Comparison of ENCODE assay signal across 11 mouse cellular contexts in the genomic region with DNA sequence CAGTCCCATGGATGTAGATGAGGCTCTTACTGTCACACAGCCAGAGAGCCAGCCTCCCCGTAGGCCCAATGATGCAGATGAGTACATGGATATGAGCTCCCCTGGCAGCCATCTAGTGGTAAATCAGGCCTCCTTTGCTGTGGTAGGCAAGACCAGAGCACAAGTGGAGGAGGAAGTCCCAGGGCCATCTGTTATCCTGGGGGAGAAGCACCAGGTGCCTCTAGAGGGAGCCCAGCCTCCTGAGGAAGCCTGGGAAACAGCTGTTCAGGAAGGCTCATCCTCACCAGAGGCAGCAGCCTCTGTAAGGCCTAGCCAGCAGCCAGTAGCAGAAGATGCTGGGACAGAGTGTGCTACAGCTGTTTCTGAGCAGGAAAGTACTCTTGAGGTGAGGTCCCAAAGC. TPM values are rescaled to one million over a fixed set of nuclear protein-coding genes. Genes with fewer than 3 reads are reported as not detected.
DNase-seq lines count a peak whose midpoint lies in the region; ATAC-seq lines count a peak whose summit lies in the region.
"Had no signal": no experiment of that assay in that cellular context is flagged by ENCODE, and none has a peak within 500 bp of the region (broad histone marks: within the 10 kb centered on the region; RNA-seq: fewer than 3 reads in every experiment).

No protein-coding gene starts in this region.

- peak; percentile 40; the same call in 1 of the 2 replicates for ATAC-seq in intestine, embryonic 16.5 days
- ATAC-seq in inflammation-experienced regulatory T-cells, adult 6 months: no peak

- no peak overlapping the region for H3K9ac ChIP-seq in intestine, embryonic 16.5 days (ENCODE audit: low read depth, low read length)
- H3K9ac ChIP-seq: embryonic facial prominence, embryonic 12.5 days; neural tube, embryonic 12.5 days had no signal

- H3K4me2 ChIP-seq in intestine, embryonic 16.5 days (ENCODE audit: low read depth, low read length): no peak overlapping the region
- H3K4me2 ChIP-seq: embryonic facial prominence, embryonic 12.5 days; neural tube, embryonic 12.5 days had no signal

- no peaks in the 10 kb centered on the region for H3K9me3 ChIP-seq in intestine, embryonic 16.5 days (ENCODE audit: control insufficient read depth, low read length)
- H3K9me3 ChIP-seq: embryonic facial prominence, embryonic 12.5 days; neural tube, embryonic 12.5 days had no signal

- no peaks in the 10 kb centered on the region for H3K27me3 ChIP-seq in intestine, embryonic 16.5 days (replicated peaks; ENCODE audit: control insufficient read depth, insufficient read depth, low read length)
- H3K27me3 ChIP-seq: embryonic facial prominence, embryonic 12.5 days; neural tube, embryonic 12.5 days had no signal

- DNase-seq in adrenal gland, adult (ENCODE audit: inconsistent age in 2 of 2, low spot score in 1 of 2): peak; percentile 40 to 60
- no peak for DNase-seq in adrenal gland, postnatal 4 days (ENCODE audit: low spot score in 2 of 2)
- peak; percentile 62 for DNase-seq in layer of hippocampus, adult 9-11 months
- DNase-seq in layer of hippocampus, adult 8-10 months (ENCODE audit: low spot score in 2 of 2): no peak
- peak; percentile 69 for DNase-seq in 416B (ENCODE audit: low read depth)
- no peak for DNase-seq in layer of hippocampus, postnatal 36 days
- DNase-seq: thymus, postnatal 14 days had no signal

- H3K36me3 ChIP-seq in intestine, embryonic 16.5 days (ENCODE audit: control insufficient read depth, insufficient read depth, low read length): peaks cover 23% of the 10 kb centered on the region

- no peak overlapping the region for H3K27ac ChIP-seq in intestine, embryonic 16.5 days (ENCODE audit: low read length)
- H3K27ac ChIP-seq: neural tube, embryonic 12.5 days had no signal

- 54% methylated on average over 1 of the region's 1 CpGs for WGBS in intestine, embryonic 16.5 days

- no peaks in the 10 kb centered on the region for H3K4me1 ChIP-seq in intestine, embryonic 16.5 days (ENCODE audit: control insufficient read depth, insufficient read depth, low read length)
- H3K4me1 ChIP-seq: embryonic facial prominence, embryonic 12.5 days; neural tube, embryonic 12.5 days had no signal

- no peak overlapping the region for H3K4me3 ChIP-seq in intestine, embryonic 16.5 days (ENCODE audit: low read length)
- H3K4me3 ChIP-seq: embryonic facial prominence, embryonic 12.5 days; neural tube, embryonic 12.5 days had no signal

RNA-seq across cellular contexts. Expression of a gene that starts 6.8 kb away (rescaled TPM):
- 10 to 100 TPM; 28.2 to 35.6 TPM for total RNA-seq in adrenal gland, postnatal 4 days (2021)
- total RNA-seq in layer of hippocampus, adult 8-10 months (2022): 10 to 100 TPM; 16.9 to 20.1 (median 18.3) TPM
- polyA plus RNA-seq in intestine, embryonic 16.5 days (2015; fragmentation: Nextera tagmentation; extraction: Ambion mirVana): 10.0 and 11.8 TPM in 2 replicates
- 10 to 100 TPM in 1 of 3 experiments, 1 to 10 TPM in 2; 6.1 to 10.7 (median 7.1) TPM for polyA plus RNA-seq in inflammation-experienced regulatory T-cells, adult 6 months (2017; shearing (Covaris generic))
- 10 to 100 TPM; 13.1 to 19.5 TPM for total RNA-seq in layer of hippocampus, postnatal 36 days (2021)

RNA-seq across cellular contexts. Expression of a gene that starts 10.0 kb away (rescaled TPM):
- 100 to 1,000 TPM; 553 to 648 TPM for total RNA-seq in adrenal gland, postnatal 4 days (2021)
- total RNA-seq in layer of hippocampus, adult 8-10 months (2022): 100 to 1,000 TPM; 339 to 357 (median 343) TPM
- 559 and 622 TPM in 2 replicates for polyA plus RNA-seq in intestine, embryonic 16.5 days (2015; fragmentation: Nextera tagmentation; extraction: Ambion mirVana)
- polyA plus RNA-seq in inflammation-experienced regulatory T-cells, adult 6 months (2017; shearing (Covaris generic)): 100 to 1,000 TPM; 404 to 882 (median 514) TPM
- total RNA-seq in layer of hippocampus, postnatal 36 days (2021): 100 to 1,000 TPM; 360 to 381 TPM

RNA-seq across cellular contexts. Expression of a gene that starts 13.0 kb away (rescaled TPM):
- 10 to 100 TPM; 25.8 to 27.1 TPM for total RNA-seq in adrenal gland, postnatal 4 days (2021)
- 1 to 10 TPM; 1.8 to 3.7 (median 1.9) TPM for total RNA-seq in layer of hippocampus, adult 8-10 months (2022)
- polyA plus RNA-seq in intestine, embryonic 16.5 days (2015; fragmentation: Nextera tagmentation; extraction: Ambion mirVana): 47.7 and 51.7 TPM in 2 replicates
- 10 to 100 TPM; 25.4 to 64.8 (median 27.4) TPM for polyA plus RNA-seq in inflammation-experienced regulatory T-cells, adult 6 months (2017; shearing (Covaris generic))
- total RNA-seq in layer of hippocampus, postnatal 36 days (2021): 1 to 10 TPM; 1.5 to 2.2 TPM

RNA-seq across cellular contexts. Expression of a gene that starts 17.3 kb away (rescaled TPM):
- 10 to 100 TPM; 40.7 to 46.6 TPM for total RNA-seq in adrenal gland, postnatal 4 days (2021)
- 10 to 100 TPM in 2 of 4 experiments, 1 to 10 TPM in 2; 6.5 to 19.5 (median 12.8) TPM for total RNA-seq in layer of hippocampus, adult 8-10 months (2022)
- polyA plus RNA-seq in intestine, embryonic 16.5 days (2015; fragmentation: Nextera tagmentation; extraction: Ambion mirVana): 19.3 and 19.4 TPM in 2 replicates
- 100 to 1,000 TPM; 194 to 273 (median 213) TPM for polyA plus RNA-seq in inflammation-experienced regulatory T-cells, adult 6 months (2017; shearing (Covaris generic))
- 1 to 10 TPM; 7.4 to 9.5 TPM for total RNA-seq in layer of hippocampus, postnatal 36 days (2021)

RNA-seq across cellular contexts. Expression of a gene that starts 25.1 kb away (rescaled TPM):
- 10 to 100 TPM; 70.9 to 72.5 TPM for total RNA-seq in adrenal gland, postnatal 4 days (2021)
- total RNA-seq in layer of hippocampus, adult 8-10 months (2022): 100 to 1,000 TPM; 124 to 142 (median 137) TPM
- polyA plus RNA-seq in intestine, embryonic 16.5 days (2015; fragmentation: Nextera tagmentation; extraction: Ambion mirVana): 56.9 and 58.5 TPM in 2 replicates
- polyA plus RNA-seq in inflammation-experienced regulatory T-cells, adult 6 months (2017; shearing (Covaris generic)): 10 to 100 TPM; 20.5 to 31.1 (median 28.1) TPM
- 100 to 1,000 TPM; 124 to 132 TPM for total RNA-seq in layer of hippocampus, postnatal 36 days (2021)

Comparison
In these comparisons a context has a peak if more than half of its experiments do, and no peak if none do; other contexts are left out.
1. DNase-seq: peak in adrenal gland, adult (2 of 2), layer of hippocampus, adult 9-11 months (single experiment) and 416B (single experiment); none in adrenal gland, postnatal 4 days (0 of 2), layer of hippocampus, adult 8-10 months (0 of 2) and layer of hippocampus, postnatal 36 days (0 of 2).
2. RNA of a gene that starts 13.0 kb away (total RNA-seq): 25.8 to 27.1 TPM in adrenal gland, postnatal 4 days; 1.5 to 2.2 TPM in layer of hippocampus, postnatal 36 days and 1.8 to 3.7 TPM in layer of hippocampus, adult 8-10 months; every median in the first group is over 4 times any median in the second.